Mouse (Mus musculus) G1E (cell line): ENCODE data around the gene Gm45618.

ENCODE experiments used
- POLR2AphosphoS5 ChIP-seq: IDR thresholded peaks from 2 replicates; pipeline ENCODE4 v1.6.1; 2012; ENCODE audit warnings: low read depth, low read length, inconsistent platforms; ENCODE audit not compliant: insufficient replicate concordance
- TAL1 ChIP-seq: conservative IDR thresholded peaks from 2 replicates; pipeline ENCODE4 v1.6.1; 2012; ENCODE audit warnings: low read depth, low read length, inconsistent platforms, mixed read lengths

- TF ChIP-seq TAL1 = no peak
- TF ChIP-seq POLR2AphosphoS5 = no peak
These were observed 49.3 kb upstream of the Gm45618 start for GRCm38 (mm10) chr7:142169836-142170235.
